Mouse (Mus musculus) CH12F3 (cell line): Measurements from ENCODE around the gene Foxp1.

ENCODE experiments used
- in situ Hi-C: fragments of 300-500 bp; cut with MboI; formaldehyde crosslinking; loops from 2 replicates; pipeline ENCODE4 v1.14.3; 2020; ENCODE audit warnings: low sequenced_read_pairs

Gene Foxp1

DNA sequence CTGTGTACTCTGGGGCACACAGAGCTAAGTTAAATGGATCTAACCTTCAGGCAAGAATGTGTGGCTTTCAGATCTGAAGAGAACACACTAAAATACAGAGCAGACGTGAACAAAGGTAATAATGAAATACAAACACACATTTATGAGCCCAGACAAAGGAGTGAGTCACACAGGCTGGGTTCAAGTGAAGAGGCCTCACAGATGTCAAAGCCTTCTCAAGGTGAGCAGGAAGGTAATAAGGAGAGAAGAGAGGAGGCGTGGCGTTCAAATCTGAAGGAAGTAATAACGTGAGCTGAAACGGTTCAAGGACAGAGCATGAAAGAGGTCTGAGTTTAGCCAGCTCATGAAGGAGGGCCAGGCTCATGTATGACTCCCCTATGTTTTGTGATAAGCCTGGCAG lies 301.4 kb downstream of the Foxp1 start:
- in situ Hi-C loops = no loop called here

DNA sequence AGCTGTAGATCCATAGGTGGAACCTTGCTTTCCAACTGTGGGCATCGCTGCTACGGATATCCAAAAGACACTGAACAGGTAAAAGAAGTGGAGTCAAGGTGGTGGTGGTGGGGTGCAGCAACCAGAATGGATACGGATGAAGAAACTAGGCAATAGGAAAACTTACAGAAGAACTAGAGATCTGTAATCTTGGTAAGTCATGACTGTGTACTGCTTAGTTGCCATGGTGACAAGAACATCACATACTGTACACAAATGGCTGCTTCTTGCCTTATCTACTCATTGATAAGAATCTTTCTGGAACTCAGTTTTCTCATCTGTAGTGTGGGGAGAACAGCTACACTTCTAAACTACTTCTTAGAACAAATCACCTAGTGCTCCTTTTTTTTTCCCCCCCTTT lies 302.0 kb downstream of the Foxp1 start:
- in situ Hi-C loops = no loop called here

GRCm38 (mm10) chr6:99217846-99218245 lies 304.7 kb downstream of the Foxp1 start:
- in situ Hi-C loops = no loop called here

GRCm38 (mm10) chr6:99217155-99217554 lies 305.4 kb downstream of the Foxp1 start:
- in situ Hi-C loops = no loop called here

GRCm38 (mm10) chr6:99212461-99212860 lies 310.1 kb downstream of the Foxp1 start:
- in situ Hi-C loops = no loop called here

- in situ Hi-C loops = no loop called here
These were observed 310.7 kb downstream of the Foxp1 start for GRCm38 (mm10) chr6:99211663-99212333.

DNA sequence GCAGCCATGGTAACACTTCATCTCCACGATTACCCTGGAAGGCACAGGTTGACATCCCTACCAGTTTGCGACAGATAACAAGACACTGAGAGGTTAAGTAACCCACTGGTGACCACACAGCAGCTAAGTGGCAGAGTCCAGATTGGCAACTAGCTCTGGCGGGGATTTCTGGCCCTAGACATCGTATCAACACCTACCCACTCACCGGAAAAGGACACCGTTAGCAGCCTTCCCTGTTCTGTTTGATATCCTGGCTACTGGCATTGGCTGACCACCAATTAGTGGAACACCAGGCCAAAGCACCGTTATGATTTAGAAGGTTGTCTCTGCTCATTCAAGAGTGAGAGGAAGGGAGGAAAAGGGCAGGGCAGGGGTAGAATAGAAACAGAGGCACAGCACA lies 312.4 kb downstream of the Foxp1 start:
- in situ Hi-C loops = no loop called here

DNA sequence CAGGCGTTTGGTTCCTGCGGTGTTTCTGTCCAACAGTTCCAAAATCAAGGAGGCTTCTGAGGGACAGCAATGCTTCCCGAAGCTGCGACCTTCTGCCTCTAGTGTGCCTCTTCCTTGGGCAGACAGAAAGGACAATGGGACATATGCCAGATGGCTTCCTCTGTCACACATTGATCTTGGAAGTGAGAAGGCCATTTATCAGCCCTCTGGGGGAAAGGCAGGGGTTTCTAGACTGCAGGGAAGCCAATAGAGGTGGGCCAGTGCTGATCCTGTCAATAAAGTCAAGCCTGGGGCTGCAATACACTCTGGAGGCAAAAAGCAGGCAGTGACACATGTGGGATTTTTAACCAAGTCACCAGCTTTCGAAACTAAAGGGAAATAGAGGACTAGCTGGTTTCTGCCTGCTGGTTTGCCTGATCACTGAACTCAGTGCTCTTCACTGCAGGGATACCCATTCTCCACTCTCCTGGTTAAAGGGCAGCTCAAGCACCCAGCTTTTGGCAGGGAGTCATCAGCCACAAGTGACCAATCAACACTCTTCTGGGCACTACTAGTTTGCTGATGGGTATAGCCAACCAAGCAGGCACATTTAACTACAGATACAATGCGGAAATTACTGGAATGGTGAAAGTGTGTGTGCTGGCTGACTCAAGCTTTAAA lies 315.2 kb downstream of the Foxp1 start:
- in situ Hi-C loops = no loop called here

DNA sequence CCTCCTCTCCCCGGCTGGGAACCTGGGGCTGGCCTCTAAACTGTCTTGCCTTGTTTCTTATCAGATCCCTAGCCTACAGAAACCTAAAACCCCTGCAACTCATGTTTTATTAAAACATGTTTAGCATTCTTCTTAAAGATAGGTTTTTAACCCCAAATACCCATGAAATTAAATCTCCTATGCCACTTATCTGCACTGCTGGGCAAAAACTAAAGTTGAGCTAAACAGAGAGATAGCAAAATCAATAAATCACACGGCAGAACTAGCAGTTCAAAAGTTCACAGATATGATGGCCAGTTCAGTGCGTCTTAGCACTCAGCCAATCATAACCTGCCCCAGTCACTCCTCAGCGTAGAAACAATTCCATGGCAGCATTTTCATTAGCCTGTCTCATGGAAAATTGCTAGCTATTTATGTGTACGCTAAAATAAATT lies 316.1 kb downstream of the Foxp1 start:
- in situ Hi-C loops = no loop called here

GRCm38 (mm10) chr6:99205587-99206436 lies 316.7 kb downstream of the Foxp1 start:
- in situ Hi-C loops = no loop called here

GRCm38 (mm10) chr6:99204780-99205586 lies 317.5 kb downstream of the Foxp1 start:
- in situ Hi-C loops = no loop called here

- in situ Hi-C loops = no loop called here
These were observed 318.3 kb downstream of the Foxp1 start for GRCm38 (mm10) chr6:99204052-99204779.

- in situ Hi-C loops = no loop called here
These were observed 319.3 kb downstream of the Foxp1 start for GRCm38 (mm10) chr6:99203231-99203630.

DNA sequence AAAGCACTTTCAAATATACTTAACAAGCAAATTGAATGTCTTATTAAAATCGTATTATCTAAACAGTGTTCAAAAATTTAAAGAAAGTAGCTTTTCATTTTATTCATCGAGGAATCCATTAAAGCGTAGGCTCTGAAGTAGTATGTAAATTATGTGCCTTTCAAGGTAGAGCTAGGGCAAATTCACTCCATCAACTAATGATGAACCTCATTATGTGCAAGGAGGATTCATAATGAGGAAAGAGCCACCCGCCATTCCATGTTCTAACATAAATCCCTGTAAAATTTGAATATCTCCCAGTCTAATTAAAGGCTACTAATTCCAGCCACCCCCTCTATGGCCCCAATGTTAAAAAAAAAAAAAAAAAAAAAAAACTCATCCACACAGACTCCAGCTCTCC lies 319.7 kb downstream of the Foxp1 start:
- in situ Hi-C loops = no loop called here

GRCm38 (mm10) chr6:99201271-99201705 lies 321.2 kb downstream of the Foxp1 start:
- in situ Hi-C loops = no loop called here

- in situ Hi-C loops = no loop called here
These were observed 321.9 kb downstream of the Foxp1 start for GRCm38 (mm10) chr6:99200656-99201055.

DNA sequence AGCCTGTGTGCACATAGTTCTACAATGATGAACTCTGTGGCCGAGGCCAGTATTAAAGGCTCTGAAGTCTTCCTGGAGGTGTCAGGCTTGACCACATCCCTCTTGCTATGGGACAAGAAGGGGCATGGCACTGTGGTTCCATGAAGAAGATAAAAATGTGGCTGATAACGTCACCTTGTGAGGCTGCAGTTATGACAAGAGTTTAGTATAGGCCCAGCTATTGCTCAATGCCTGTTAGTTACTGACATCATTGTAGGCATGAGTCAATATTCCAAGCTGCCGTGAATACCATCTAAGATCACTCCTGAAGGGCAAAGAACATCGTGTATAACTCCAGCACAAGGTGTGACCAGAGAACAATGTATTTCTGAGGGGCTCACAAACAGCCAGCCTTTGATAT lies 323.2 kb downstream of the Foxp1 start:
- in situ Hi-C loops = no loop called here

DNA sequence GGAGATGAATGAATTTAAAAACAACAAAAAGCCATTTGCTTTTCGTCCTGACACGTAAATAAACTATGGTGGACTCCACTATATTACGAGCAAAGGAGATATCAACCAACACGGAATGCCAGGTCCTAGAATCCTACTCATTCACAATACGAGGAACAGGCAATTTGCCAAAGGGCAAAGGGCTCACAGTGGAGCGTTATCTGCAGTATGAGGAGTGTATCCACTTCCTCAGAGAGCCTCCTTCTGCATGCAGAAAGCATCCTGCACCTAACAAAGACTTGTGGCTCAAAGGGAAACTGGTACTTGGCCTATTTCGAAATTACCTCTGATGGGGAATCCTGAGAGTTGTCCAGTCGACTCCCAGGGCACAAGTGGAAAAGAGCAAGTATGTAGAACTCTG lies 328.8 kb downstream of the Foxp1 start:
- in situ Hi-C loops = no loop called here

DNA sequence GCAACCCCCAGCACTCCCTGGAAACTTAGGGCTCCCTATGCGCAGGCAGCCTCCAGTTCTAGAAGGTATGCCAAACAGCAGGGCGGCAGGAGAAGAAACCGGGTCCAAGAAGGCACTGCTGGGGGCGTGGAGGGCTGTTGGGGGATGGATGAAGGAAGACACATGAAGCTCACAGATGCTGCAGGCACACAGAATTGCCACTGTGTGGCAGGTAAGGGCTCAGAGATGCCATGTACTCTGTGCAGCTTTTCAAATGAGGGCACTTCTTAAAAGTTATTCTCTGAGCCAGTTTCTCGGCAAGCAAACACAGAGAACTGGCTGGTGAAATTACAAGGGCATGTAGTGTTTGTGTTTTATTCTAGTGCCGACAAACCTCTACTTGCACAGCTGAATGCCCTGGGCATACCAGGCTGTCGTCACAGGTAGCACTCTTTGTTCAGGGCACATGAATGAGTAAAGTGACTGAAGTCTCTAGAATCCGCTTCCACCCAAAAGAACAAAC lies 330.8 kb downstream of the Foxp1 start:
- in situ Hi-C loops = no loop called here

DNA sequence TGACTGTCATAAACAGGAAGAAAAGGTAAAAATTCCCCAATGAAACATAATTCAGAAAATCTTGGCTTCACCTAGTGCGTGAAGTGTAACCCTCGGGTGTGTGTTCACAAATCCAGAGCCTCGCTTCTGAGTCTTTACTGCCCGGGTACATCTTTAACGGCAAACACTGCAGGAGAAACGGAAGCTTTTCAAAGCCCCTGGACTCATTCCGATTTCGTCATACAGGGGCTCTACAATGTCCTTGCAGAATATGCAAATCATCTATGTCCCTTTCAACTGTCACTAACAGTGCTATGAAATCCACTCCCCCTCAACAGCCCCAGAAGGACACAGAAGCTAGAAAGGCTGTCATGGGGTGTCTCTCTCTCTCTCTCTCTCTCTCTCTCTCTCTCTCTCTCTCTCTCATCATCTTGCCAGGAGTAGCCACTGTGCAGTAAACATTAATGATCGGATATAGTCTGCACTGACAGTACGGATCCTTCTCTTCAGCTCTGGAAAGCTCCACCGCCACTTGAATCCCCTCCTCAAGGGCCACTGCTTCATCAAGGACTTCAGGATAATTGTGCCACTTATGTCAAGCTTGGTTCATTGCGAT lies 331.4 kb downstream of the Foxp1 start:
- in situ Hi-C loops = no loop called here
